ENCODE assay signal across 23 mouse cellular contexts in genomic region chr5:108043908-108044307, GRCm38 (mm10).
"Had no signal": no experiment of that assay in that cellular context is flagged by ENCODE, and none has a peak within 500 bp of the region (broad histone marks: within the 10 kb centered on the region; RNA-seq: fewer than 3 reads in every experiment).

No protein-coding gene starts in this region.

- H3K9me3 ChIP-seq: heart, embryonic 13.5 days; heart, embryonic 15.5 days; hindbrain, embryonic 13.5 days; hindbrain, embryonic 15.5 days; limb, embryonic 13.5 days; limb, embryonic 15.5 days; liver, embryonic 12.5 days had no signal

- H3K27ac ChIP-seq: heart, adult 2 months; heart, embryonic 13.5 days; heart, embryonic 15.5 days; hindbrain, embryonic 13.5 days; hindbrain, embryonic 15.5 days; hindbrain, postnatal 0 days; layer of hippocampus, adult 2 months; left cerebral cortex, adult 2 months; limb, embryonic 13.5 days; limb, embryonic 15.5 days; liver, embryonic 12.5 days; liver, embryonic 14.5 days had no signal

- H3K27me3 ChIP-seq: heart, embryonic 13.5 days; heart, embryonic 15.5 days; hindbrain, embryonic 13.5 days; hindbrain, embryonic 15.5 days; limb, embryonic 13.5 days; limb, embryonic 15.5 days; liver, embryonic 12.5 days had no signal

- H3K4me1 ChIP-seq: heart, embryonic 13.5 days; heart, embryonic 15.5 days; hindbrain, embryonic 13.5 days; hindbrain, embryonic 15.5 days; limb, embryonic 13.5 days; limb, embryonic 15.5 days; liver, embryonic 12.5 days had no signal

- H3K9ac ChIP-seq: heart, embryonic 13.5 days; heart, embryonic 15.5 days; hindbrain, embryonic 13.5 days; hindbrain, embryonic 15.5 days; limb, embryonic 13.5 days; limb, embryonic 15.5 days; liver, embryonic 12.5 days; liver, embryonic 14.5 days had no signal

- DNase-seq: gastrocnemius, postnatal 14 days; gastrocnemius, postnatal 36 days; heart, adult 2 months; heart, postnatal 14 days; heart, postnatal 36 days; kidney, adult 11 months; kidney, adult 8-10 months; kidney, postnatal 10 days; kidney, postnatal 25 days; left cerebral cortex, postnatal 4 days had no signal

- ATAC-seq: hindbrain, postnatal 0 days; intestine, embryonic 16.5 days; liver, embryonic 12.5 days had no signal

- H3K4me2 ChIP-seq: heart, embryonic 11.5 days; heart, embryonic 13.5 days; heart, embryonic 15.5 days; hindbrain, embryonic 13.5 days; hindbrain, embryonic 15.5 days; limb, embryonic 13.5 days; limb, embryonic 15.5 days; liver, embryonic 12.5 days had no signal

- H3K36me3 ChIP-seq: heart, embryonic 13.5 days; heart, embryonic 15.5 days; hindbrain, embryonic 13.5 days; hindbrain, embryonic 15.5 days; limb, embryonic 13.5 days; limb, embryonic 15.5 days; liver, embryonic 12.5 days had no signal

- H3K4me3 ChIP-seq: heart, adult 2 months; heart, embryonic 13.5 days; heart, embryonic 15.5 days; hindbrain, embryonic 13.5 days; hindbrain, embryonic 15.5 days; layer of hippocampus, adult 2 months; left cerebral cortex, adult 2 months; limb, embryonic 13.5 days; limb, embryonic 15.5 days; liver, embryonic 12.5 days had no signal
